ENCODE assay signal across 7 mouse cellular contexts in the genomic region with DNA sequence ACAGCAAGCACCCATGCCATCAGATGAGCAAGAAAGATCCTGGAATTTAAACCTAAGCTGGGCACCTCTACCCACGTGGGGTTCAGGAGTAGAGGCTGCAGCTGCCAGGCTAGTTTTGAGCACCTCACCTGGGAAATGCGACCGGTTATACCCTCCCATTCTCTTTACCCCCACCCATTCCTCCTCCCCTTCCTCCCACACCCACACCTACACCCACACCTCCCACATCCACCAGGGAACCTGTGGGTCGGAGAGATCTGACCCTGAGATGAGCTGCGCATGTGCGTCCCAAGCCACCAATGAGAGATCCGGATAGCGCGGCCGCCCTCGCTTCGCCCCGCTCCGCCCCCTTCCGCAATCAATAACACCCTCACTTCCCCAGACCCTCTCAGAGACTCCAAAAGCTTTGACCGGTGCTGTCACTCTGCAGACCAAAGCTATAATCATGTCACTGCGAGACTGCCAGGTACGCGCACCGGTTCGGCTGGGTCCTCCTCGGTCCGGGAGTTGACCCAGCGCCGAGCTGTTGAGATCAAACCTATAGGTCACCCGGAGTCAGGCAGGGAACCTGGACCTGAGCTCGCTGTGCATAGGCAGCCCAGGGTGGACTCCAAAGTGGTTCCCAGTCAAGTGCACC. TPM values are rescaled to one million over a fixed set of nuclear protein-coding genes. Genes with fewer than 3 reads are reported as not detected.
DNase-seq lines count a peak whose midpoint lies in the region; ATAC-seq and TF ChIP-seq lines count a peak whose summit lies in the region.

A gene (plus strand): TSS at position 353 of the 637 bp plus-strand sequence.

- H3K9me3 ChIP-seq in embryonic facial prominence, embryonic 13.5 days, result no peaks in the 10 kb centered on the region
- no peaks in the 10 kb centered on the region for H3K9me3 ChIP-seq in limb, embryonic 11.5 days (ENCODE audit: control insufficient read depth, low read length)
- no peaks in the 10 kb centered on the region for H3K9me3 ChIP-seq in midbrain, embryonic 13.5 days

- peak within 1 kb of the TSS; percentile 44; the same call in 1 of the 2 replicates for H3K27ac ChIP-seq in embryonic facial prominence, embryonic 13.5 days
- H3K27ac ChIP-seq in kidney, adult 2 months (ENCODE audit: insufficient read depth, low read depth, low read length), result peak within 1 kb of the TSS; percentile 84
- H3K27ac ChIP-seq in limb, embryonic 11.5 days (replicated peaks; ENCODE audit: low read depth, low read length), result no peak within 1 kb of the TSS
- H3K27ac ChIP-seq in midbrain, embryonic 13.5 days, result no peak within 1 kb of the TSS

- H3K4me2 ChIP-seq in embryonic facial prominence, embryonic 13.5 days, result peak within 1 kb of the TSS; percentile 83
- H3K4me2 ChIP-seq in limb, embryonic 11.5 days (ENCODE audit: low read depth, severe bottlenecking), result peak within 1 kb of the TSS; percentile 79
- peak within 1 kb of the TSS; percentile 72 for H3K4me2 ChIP-seq in midbrain, embryonic 13.5 days (replicated peaks)

- TF ChIP-seq POLR2A in kidney, adult 2 months (IDR thresholded peaks at IDR 0.05; ENCODE audit: low read depth, low read length), result peak; percentile 55

- H3K9ac ChIP-seq in embryonic facial prominence, embryonic 13.5 days, result peak within 1 kb of the TSS; percentile 77
- peak within 1 kb of the TSS; percentile 56 for H3K9ac ChIP-seq in limb, embryonic 11.5 days (ENCODE audit: low read length)
- peak within 1 kb of the TSS; percentile 67 for H3K9ac ChIP-seq in midbrain, embryonic 13.5 days (replicated peaks)

- peak; percentile 65; the same call in 1 of the 2 replicates for ATAC-seq in embryonic facial prominence, embryonic 13.5 days (ENCODE audit: insufficient number of reproducible peaks, insufficient read depth, low FRiP score, low TSS enrichment, low read depth)
- ATAC-seq in limb, embryonic 11.5 days (ENCODE audit: insufficient number of reproducible peaks, low FRiP score, low TSS enrichment, low read depth), result peak; percentile 85
- ATAC-seq in midbrain, embryonic 13.5 days, result peak; percentile 96

- TF ChIP-seq CTCF in kidney, adult 2 months (conservative IDR thresholded peaks at IDR 0.05; ENCODE audit: insufficient read depth, insufficient read length, low read depth, low read length), result no peak

- under 1% methylated on average over 27 of the region's 27 CpGs for WGBS in embryonic facial prominence, embryonic 13.5 days
- WGBS in kidney, adult 2 months, result 1% methylated on average over 27 of the region's 27 CpGs
- under 1% methylated on average over 27 of the region's 27 CpGs for WGBS in limb, embryonic 11.5 days
- 2% methylated on average over 27 of the region's 27 CpGs for WGBS in midbrain, embryonic 13.5 days

- H3K4me1 ChIP-seq in embryonic facial prominence, embryonic 13.5 days, result peaks cover 11% of the 10 kb centered on the region
- no peaks in the 10 kb centered on the region for H3K4me1 ChIP-seq in kidney, adult 2 months (ENCODE audit: control insufficient read depth, insufficient read depth, low read length)
- H3K4me1 ChIP-seq in limb, embryonic 11.5 days (ENCODE audit: control insufficient read depth, insufficient read depth, low read length), result 0 out of 2 replicates have a peak, but pooled peaks cover 3% of the 10 kb centered on the region
- H3K4me1 ChIP-seq in midbrain, embryonic 13.5 days (replicated peaks), result peaks cover 12% of the 10 kb centered on the region

- H3K36me3 ChIP-seq in embryonic facial prominence, embryonic 13.5 days, result peaks cover 3% of the 10 kb centered on the region; the same call in 1 of the 2 replicates
- no peaks in the 10 kb centered on the region for H3K36me3 ChIP-seq in kidney, adult 2 months (ENCODE audit: control insufficient read depth, insufficient read depth, low read length)
- no peaks in the 10 kb centered on the region for H3K36me3 ChIP-seq in limb, embryonic 11.5 days (ENCODE audit: control insufficient read depth, insufficient read depth, low read length)
- no peaks in the 10 kb centered on the region for H3K36me3 ChIP-seq in midbrain, embryonic 13.5 days

- peak; percentile 58 to 72 for DNase-seq in adrenal gland, postnatal 4 days (ENCODE audit: low spot score in 2 of 2)
- DNase-seq in heart, adult 18-20 months, result peak; percentile 91 to 92
- peak; percentile 95 for DNase-seq in kidney, adult 2 months
- peak; percentile 79 for DNase-seq in limb, embryonic 11.5 days (ENCODE audit: low spot score)
- peak; percentile 62 for DNase-seq in spleen, adult 12 weeks (ENCODE audit: low spot score)

- H3K4me3 ChIP-seq in embryonic facial prominence, embryonic 13.5 days, result peak within 1 kb of the TSS; percentile 63
- peak within 1 kb of the TSS; percentile 76 for H3K4me3 ChIP-seq in kidney, adult 2 months (ENCODE audit: insufficient read depth, low read depth, low read length)
- H3K4me3 ChIP-seq in limb, embryonic 11.5 days (ENCODE audit: low read depth, low read length), result peak within 1 kb of the TSS; percentile 48
- H3K4me3 ChIP-seq in midbrain, embryonic 13.5 days (replicated peaks), result peak within 1 kb of the TSS; percentile 62

- H3K27me3 ChIP-seq in embryonic facial prominence, embryonic 13.5 days, result no peaks in the 10 kb centered on the region
- no peaks in the 10 kb centered on the region for H3K27me3 ChIP-seq in kidney, adult 2 months (replicated peaks; ENCODE audit: control insufficient read depth, insufficient read depth, low read length)
- no peaks in the 10 kb centered on the region for H3K27me3 ChIP-seq in limb, embryonic 11.5 days (ENCODE audit: control insufficient read depth, insufficient read depth, low read length)
- no peaks in the 10 kb centered on the region for H3K27me3 ChIP-seq in midbrain, embryonic 13.5 days

RNA-seq across cellular contexts. Expression of the gene that starts here (rescaled TPM):
- total RNA-seq in adrenal gland, postnatal 4 days (2021), result 10 to 100 TPM; 14.5 to 15.2 TPM
- 7.3 and 7.4 TPM in 2 replicates for polyA plus RNA-seq in embryonic facial prominence, embryonic 13.5 days (2015; fragmentation: Nextera tagmentation; extraction: Ambion mirVana)
- total RNA-seq in heart, adult 18-20 months (2021), result 10 to 100 TPM; 15.2 to 21.4 TPM
- polyA plus RNA-seq in kidney, adult 2 months (2012; rRNA removed), result 17.1 and 19.3 TPM in 2 replicates
- 3.7 and 4.1 TPM in 2 replicates for polyA plus RNA-seq in limb, embryonic 11.5 days (2014; fragmentation: Nextera tagmentation; extraction: Ambion mirVana)
- polyA plus RNA-seq in midbrain, embryonic 13.5 days (2015; fragmentation: Nextera tagmentation; extraction: Ambion mirVana), result 4.8 and 5.0 TPM in 2 replicates

Comparison
In these comparisons a context has a peak if more than half of its experiments do, and no peak if none do; other contexts are left out.
1. H3K27ac ChIP-seq: peak in embryonic facial prominence, embryonic 13.5 days (single experiment) and kidney, adult 2 months (single experiment); none in limb, embryonic 11.5 days (single experiment) and midbrain, embryonic 13.5 days (single experiment).
2. Peak in every context shown above with its lines, with median percentiles within 50 percentile points of each other: DNase-seq, ATAC-seq, H3K4me2 ChIP-seq, H3K4me3 ChIP-seq and H3K9ac ChIP-seq.